Comparison of ENCODE assay signal across 30 mouse cellular contexts in genomic region chr3:52264354-52264753, GRCm38 (mm10). TPM values are rescaled to one million over a fixed set of nuclear protein-coding genes. Genes with fewer than 3 reads are reported as not detected.
A peak's percentile ranks its signal among the peaks of the same experiment; 100 is the strongest.
DNase-seq lines count a peak whose midpoint lies in the region; ATAC-seq and TF ChIP-seq lines count a peak whose summit lies in the region.
"Had no signal": no experiment of that assay in that cellular context is flagged by ENCODE, and none has a peak within 500 bp of the region (broad histone marks: within the 10 kb centered on the region; RNA-seq: fewer than 3 reads in every experiment).

No protein-coding gene starts in this region.

- peak; percentile 82 for DNase-seq in forebrain, postnatal 0 days
- no peak for DNase-seq in forebrain, embryonic 11.5 days (ENCODE audit: low spot score)
- DNase-seq in brain, embryonic 14.5 days (ENCODE audit: low read depth), result peak; percentile 80
- DNase-seq in layer of hippocampus, adult 8-10 months (ENCODE audit: low spot score in 2 of 2), result peak; percentile 56 to 57
- peak; percentile 42 for DNase-seq in telencephalon, adult 2 months (ENCODE audit: low read depth, low spot score)
- no peak for DNase-seq in spleen, postnatal 10 days (ENCODE audit: low spot score in 2 of 2)
- DNase-seq: adrenal gland, postnatal 25 days; cerebellum, adult 9-11 months; embryo, embryonic 11 days; heart, adult 2 months; heart, postnatal 10 days; kidney, postnatal 14 days; lung, adult 2 months; lung, postnatal 14 days; spleen, adult 18-20 months; thymus, adult 2 months; thymus, postnatal 36 days had no signal

- TF ChIP-seq CTCF in forebrain, postnatal 0 days (IDR thresholded peaks at IDR 0.05; ENCODE audit: low read depth), result no peak
- no peak for TF ChIP-seq CTCF in brain, embryonic 14.5 days (IDR thresholded peaks at IDR 0.05; ENCODE audit: borderline replicate concordance, extremely low read depth, insufficient read depth, insufficient read length)

- 45% methylated on average over 8 of the region's 8 CpGs for WGBS in forebrain, postnatal 0 days
- WGBS in forebrain, embryonic 11.5 days, result 85% methylated on average over 8 of the region's 8 CpGs
- 79% methylated on average over 8 of the region's 8 CpGs for WGBS in heart, embryonic 11.5 days (ENCODE audit: insufficient replicate concordance)

- peaks cover 9% of the 10 kb centered on the region; the same call in 1 of the 2 replicates for H3K4me1 ChIP-seq in forebrain, postnatal 0 days (ENCODE audit: insufficient read depth)
- no peaks in the 10 kb centered on the region; the same call in 1 of the 2 replicates for H3K4me1 ChIP-seq in forebrain, embryonic 11.5 days (replicated peaks; ENCODE audit: control insufficient read depth, insufficient read depth, low read length)
- H3K4me1 ChIP-seq in heart, embryonic 11.5 days (ENCODE audit: control insufficient read depth, insufficient read depth, low read length), result peaks cover 5% of the 10 kb centered on the region; the same call in 1 of the 2 replicates

- H3K27me3 ChIP-seq in forebrain, postnatal 0 days (ENCODE audit: insufficient read depth, low read length), result peaks cover 20% of the 10 kb centered on the region; the same call in 1 of the 2 replicates
- H3K27me3 ChIP-seq in forebrain, embryonic 11.5 days (ENCODE audit: control insufficient read depth, insufficient read depth, low read length), result peaks cover 31% of the 10 kb centered on the region
- peaks cover 3% of the 10 kb centered on the region; the same call in 1 of the 2 replicates for H3K27me3 ChIP-seq in heart, embryonic 11.5 days (ENCODE audit: control insufficient read depth, insufficient read depth, low read length)

- no peak for TF ChIP-seq POLR2A in brain, embryonic 14.5 days (IDR thresholded peaks at IDR 0.05; ENCODE audit: borderline replicate concordance, extremely low read depth, insufficient read depth, insufficient read length, poor library complexity, severe bottlenecking)

- no peaks in the 10 kb centered on the region for H3K9me3 ChIP-seq in forebrain, postnatal 0 days (ENCODE audit: low read length)
- no peaks in the 10 kb centered on the region for H3K9me3 ChIP-seq in forebrain, embryonic 11.5 days (ENCODE audit: control insufficient read depth, low read length)
- no peaks in the 10 kb centered on the region for H3K9me3 ChIP-seq in heart, embryonic 11.5 days (replicated peaks; ENCODE audit: control insufficient read depth, low read length)
- H3K9me3 ChIP-seq: embryonic facial prominence, embryonic 12.5 days; heart, embryonic 13.5 days; limb, embryonic 10.5 days; limb, embryonic 15.5 days; midbrain, embryonic 10.5 days; midbrain, embryonic 15.5 days; neural tube, embryonic 15.5 days had no signal

- no peak overlapping the region for H3K4me2 ChIP-seq in forebrain, postnatal 0 days (ENCODE audit: low read depth)
- no peak overlapping the region for H3K4me2 ChIP-seq in forebrain, embryonic 11.5 days (ENCODE audit: low read depth, low read length, severe bottlenecking)
- H3K4me2 ChIP-seq in heart, embryonic 11.5 days, result no peak overlapping the region
- H3K4me2 ChIP-seq: embryonic facial prominence, embryonic 12.5 days; heart, embryonic 13.5 days; hindbrain, embryonic 14.5 days; limb, embryonic 15.5 days; midbrain, embryonic 15.5 days; neural tube, embryonic 15.5 days had no signal

- no peak overlapping the region for H3K4me3 ChIP-seq in forebrain, postnatal 0 days (ENCODE audit: low read depth, low read length)
- H3K4me3 ChIP-seq in forebrain, embryonic 11.5 days (ENCODE audit: low read depth, low read length), result no peak overlapping the region
- H3K4me3 ChIP-seq in heart, embryonic 11.5 days (ENCODE audit: low read depth, low read length), result no peak overlapping the region
- H3K4me3 ChIP-seq: embryonic facial prominence, embryonic 12.5 days; heart, adult 2 months; heart, embryonic 13.5 days; limb, embryonic 10.5 days; limb, embryonic 15.5 days; midbrain, embryonic 10.5 days; midbrain, embryonic 15.5 days; neural tube, embryonic 15.5 days had no signal

- peak overlapping the region; percentile 54; the same call in 1 of the 2 replicates for H3K27ac ChIP-seq in forebrain, postnatal 0 days (ENCODE audit: low read depth, low read length)
- H3K27ac ChIP-seq in forebrain, embryonic 11.5 days (ENCODE audit: low read depth, low read length), result no peak overlapping the region
- H3K27ac ChIP-seq in heart, embryonic 11.5 days (ENCODE audit: low read depth, low read length), result no peak overlapping the region
- H3K27ac ChIP-seq: embryonic facial prominence, embryonic 12.5 days; heart, adult 2 months; heart, embryonic 13.5 days; hindbrain, embryonic 14.5 days; limb, embryonic 10.5 days; limb, embryonic 15.5 days; liver, embryonic 14.5 days; midbrain, embryonic 10.5 days; midbrain, embryonic 15.5 days; neural tube, embryonic 15.5 days; stomach, postnatal 0 days had no signal

- no peak for ATAC-seq in forebrain, postnatal 0 days
- no peak for ATAC-seq in forebrain, embryonic 11.5 days (replicated peaks; ENCODE audit: low FRiP score)
- no peak for ATAC-seq in heart, embryonic 11.5 days (replicated peaks; ENCODE audit: insufficient number of reproducible peaks, low FRiP score, low TSS enrichment)
- ATAC-seq: CD4-positive, CD25-positive, alpha-beta regulatory T cell, adult 4 months; intestine, postnatal 0 days; midbrain, embryonic 15.5 days had no signal

- no peaks in the 10 kb centered on the region for H3K36me3 ChIP-seq in forebrain, postnatal 0 days (ENCODE audit: insufficient read depth)
- no peaks in the 10 kb centered on the region for H3K36me3 ChIP-seq in forebrain, embryonic 11.5 days (ENCODE audit: control insufficient read depth, insufficient read depth, low read length)
- no peaks in the 10 kb centered on the region for H3K36me3 ChIP-seq in heart, embryonic 11.5 days (ENCODE audit: control insufficient read depth, insufficient read depth, low read length)
- H3K36me3 ChIP-seq: embryonic facial prominence, embryonic 12.5 days; heart, embryonic 13.5 days; limb, embryonic 10.5 days; limb, embryonic 15.5 days; midbrain, embryonic 10.5 days; midbrain, embryonic 15.5 days; neural tube, embryonic 15.5 days had no signal

- H3K9ac ChIP-seq in forebrain, postnatal 0 days, result no peak overlapping the region
- no peak overlapping the region for H3K9ac ChIP-seq in forebrain, embryonic 11.5 days (ENCODE audit: low read length)
- H3K9ac ChIP-seq in heart, embryonic 11.5 days (ENCODE audit: low read depth, low read length), result no peak overlapping the region
- H3K9ac ChIP-seq: embryonic facial prominence, embryonic 12.5 days; heart, embryonic 13.5 days; hindbrain, embryonic 14.5 days; limb, embryonic 15.5 days; liver, embryonic 14.5 days; midbrain, embryonic 15.5 days; neural tube, embryonic 15.5 days had no signal

RNA-seq across cellular contexts. Expression of gene Foxo1, which starts 3.8 kb away (rescaled TPM):
- total RNA-seq in forebrain, postnatal 0 days (2014; rRNA removed), result 6.3 and 8.1 TPM in 2 replicates
- polyA plus RNA-seq in forebrain, postnatal 0 days (2015; fragmentation: Nextera tagmentation; extraction: Ambion mirVana), result 5.0 and 6.3 TPM in 2 replicates
- 3.7 and 4.2 TPM in 2 replicates for polyA plus RNA-seq in forebrain, embryonic 11.5 days (2014; fragmentation: Nextera tagmentation; extraction: Ambion mirVana)
- 3.5 and 5.8 TPM in 2 replicates for polyA plus RNA-seq in brain, embryonic 14.5 days (2012; rRNA removed)
- 10 to 100 TPM; 20.2 to 23.1 (median 22.8) TPM for total RNA-seq in layer of hippocampus, adult 8-10 months (2022)
- polyA plus RNA-seq in heart, embryonic 11.5 days (2014; fragmentation: Nextera tagmentation; extraction: Ambion mirVana), result 7.1 and 7.8 TPM in 2 replicates

Comparison
In these comparisons a context has a peak if more than half of its experiments do, and no peak if none do; other contexts are left out.
1. DNase-seq: peak in forebrain, postnatal 0 days (single experiment), brain, embryonic 14.5 days (single experiment), layer of hippocampus, adult 8-10 months (2 of 2) and telencephalon, adult 2 months (single experiment); none in forebrain, embryonic 11.5 days (single experiment) and spleen, postnatal 10 days (0 of 2).